Mouse (Mus musculus) G1E (cell line): Measurements from ENCODE around the gene Gm28230. TPM values are rescaled to one million over a fixed set of nuclear protein-coding genes. Genes with fewer than 3 reads are reported as not detected.

Source experiments
- ATAC-seq: 2 replicates; pipeline ENCODE4 v1.8.0; 2016; ENCODE audit warnings: mild to moderate bottlenecking; ENCODE audit not compliant: insufficient number of reproducible peaks, poor library complexity, low FRiP score, severe bottlenecking; ENCODE audit errors: extremely low read depth
- DNase-seq: peaks from one replicate; pipeline ENCODE4 v3.0.0; 2012; ENCODE audit warnings: low spot score
- H3K27me3 ChIP-seq: 2 replicates; pipeline ENCODE4 v1.6.1; 2012; ENCODE audit warnings: mild to moderate bottlenecking, low read length, inconsistent platforms; ENCODE audit not compliant: insufficient read depth
- H3K36me3 ChIP-seq: replicated peaks from 2 replicates; pipeline ENCODE3; 2012; ENCODE audit warnings: mild to moderate bottlenecking, inconsistent platforms
- H3K4me1 ChIP-seq: 2 replicates; pipeline ENCODE4 v1.6.1; 2012; ENCODE audit warnings: low read depth, low read length, inconsistent platforms, mixed read lengths; ENCODE audit not compliant: insufficient read depth
- H3K4me3 ChIP-seq: 2 replicates; pipeline ENCODE4 v1.5.1; 2012; ENCODE audit warnings: low read depth, mild to moderate bottlenecking, inconsistent platforms, low read length, moderate library complexity, mixed read lengths
- H3K9me3 ChIP-seq: replicated peaks from 2 replicates; pipeline ENCODE4 v1.6.1; 2012; ENCODE audit warnings: inconsistent platforms
- CTCF ChIP-seq: IDR thresholded peaks from 2 replicates; pipeline ENCODE4 v1.5.1; 2012; ENCODE audit warnings: low read depth, low read length, inconsistent platforms, mixed read lengths
- GATA1 ChIP-seq: IDR thresholded peaks from 2 replicates; pipeline ENCODE4 v1.6.1; 2012; ENCODE audit warnings: borderline replicate concordance, low read length, inconsistent platforms, mixed read lengths
- GATA2 ChIP-seq: IDR thresholded peaks from 2 replicates; pipeline ENCODE4 v1.6.1; 2012; ENCODE audit warnings: low read depth, low read length, inconsistent platforms, borderline replicate concordance
- POLR2AphosphoS5 ChIP-seq: IDR thresholded peaks from 2 replicates; pipeline ENCODE4 v1.6.1; 2012; ENCODE audit warnings: low read depth, low read length, inconsistent platforms; ENCODE audit not compliant: insufficient replicate concordance
- TAL1 ChIP-seq: conservative IDR thresholded peaks from 2 replicates; pipeline ENCODE4 v1.6.1; 2012; ENCODE audit warnings: low read depth, low read length, inconsistent platforms, mixed read lengths
- polyA plus RNA-seq: library from polyadenylated mRNA; stranded (reverse); fragments of >175 nt; gene quantifications from 2 replicates; pipeline ENCODE4 v1.2.3, GENCODE M21; 2012
- total RNA-seq, 2 experiments: library from RNA; stranded (forward) in 1 of 2; stranded (reverse) in 1 of 2; fragments of 200-1000 nt in 1 of 2; fragments of >200 nt in 1 of 2; fragmentation: Nextera tagmentation in 1 of 2; gene quantifications; 2 replicates each; pipeline ENCODE4 v1.2.3; 2014 to 2017

Gene Gm28230
- total and polyA plus RNA-seq, 3 experiments, result 0.33 to 1.2 (median 0.55) TPM

DNA sequence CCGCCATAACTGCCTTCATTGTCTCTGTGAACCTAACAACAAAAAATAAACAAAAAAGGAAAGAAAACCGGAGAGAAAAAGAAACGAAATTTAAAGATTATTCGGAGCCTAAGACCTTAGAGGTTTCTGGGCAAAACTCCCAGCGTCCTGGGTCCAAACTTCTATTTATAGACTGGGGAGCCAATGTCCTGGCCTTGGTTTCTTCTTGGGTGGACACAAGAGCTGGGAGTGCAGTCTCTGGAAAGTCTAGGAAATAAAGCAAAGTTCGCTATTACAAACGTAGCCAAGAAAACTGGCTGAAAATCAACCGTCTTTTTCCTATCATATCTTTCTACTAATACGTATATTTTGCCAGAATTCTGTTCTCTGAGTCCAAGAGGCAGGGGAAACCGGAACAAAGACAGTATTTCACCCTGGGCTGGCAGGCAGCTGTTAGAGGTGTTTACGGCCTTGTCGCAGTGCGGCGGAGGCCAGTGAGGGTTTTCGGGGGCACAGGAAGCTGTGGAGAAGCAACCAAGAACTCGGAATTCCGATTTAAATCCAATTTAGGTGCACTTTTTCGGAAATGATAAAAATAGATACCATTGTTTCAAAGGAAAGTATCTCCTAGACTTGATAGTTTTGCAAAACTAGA, 12.3 kb upstream of the Gm28230 start:
- TF ChIP-seq CTCF (no peak), GATA1 (no peak), TAL1 (no peak), GATA2 (no peak), POLR2AphosphoS5 (no peak)
- no peaks in the 10 kb centered on the region for H3K9me3 ChIP-seq
- peaks cover 33% of the 10 kb centered on the region for H3K27me3 ChIP-seq
- H3K4me3 ChIP-seq, result no peak overlapping the region
- ATAC-seq (no peak), DNase-seq (no peak)
- H3K36me3 ChIP-seq, result no peaks in the 10 kb centered on the region
- H3K4me1 ChIP-seq, result peaks cover 13% of the 10 kb centered on the region

DNA sequence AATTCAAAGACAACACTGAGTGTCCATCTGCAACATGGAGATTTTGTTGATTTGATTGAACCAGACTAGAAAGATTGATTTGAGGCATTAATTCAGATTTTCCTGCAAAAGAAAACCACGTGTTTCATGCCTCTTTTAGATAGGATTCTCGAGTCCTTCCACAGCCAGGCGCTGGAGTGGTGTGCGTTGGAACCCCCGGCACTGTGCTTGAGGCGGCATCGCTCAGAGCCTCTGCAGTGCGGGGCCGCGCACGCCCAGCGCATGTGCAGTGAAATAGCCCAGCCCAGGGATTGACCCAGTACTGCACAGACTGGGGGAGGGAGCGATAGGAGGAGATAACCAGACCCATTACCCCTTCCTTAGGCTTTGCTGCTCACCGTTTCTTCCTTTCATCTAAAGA, 11.6 kb upstream of the Gm28230 start:
- ATAC-seq, result no peak
- no peaks in the 10 kb centered on the region for H3K9me3 ChIP-seq
- H3K27me3 ChIP-seq, result peaks cover 35% of the 10 kb centered on the region
- TF ChIP-seq POLR2AphosphoS5 (no peak), GATA2 (no peak), TAL1 (no peak), GATA1 (no peak), CTCF (no peak)
- peaks cover 13% of the 10 kb centered on the region for H3K4me1 ChIP-seq
- H3K36me3 ChIP-seq, result no peaks in the 10 kb centered on the region
- H3K4me3 ChIP-seq, result no peak overlapping the region; the same call in 1 of the 2 replicates
- DNase-seq, result no peak

DNA sequence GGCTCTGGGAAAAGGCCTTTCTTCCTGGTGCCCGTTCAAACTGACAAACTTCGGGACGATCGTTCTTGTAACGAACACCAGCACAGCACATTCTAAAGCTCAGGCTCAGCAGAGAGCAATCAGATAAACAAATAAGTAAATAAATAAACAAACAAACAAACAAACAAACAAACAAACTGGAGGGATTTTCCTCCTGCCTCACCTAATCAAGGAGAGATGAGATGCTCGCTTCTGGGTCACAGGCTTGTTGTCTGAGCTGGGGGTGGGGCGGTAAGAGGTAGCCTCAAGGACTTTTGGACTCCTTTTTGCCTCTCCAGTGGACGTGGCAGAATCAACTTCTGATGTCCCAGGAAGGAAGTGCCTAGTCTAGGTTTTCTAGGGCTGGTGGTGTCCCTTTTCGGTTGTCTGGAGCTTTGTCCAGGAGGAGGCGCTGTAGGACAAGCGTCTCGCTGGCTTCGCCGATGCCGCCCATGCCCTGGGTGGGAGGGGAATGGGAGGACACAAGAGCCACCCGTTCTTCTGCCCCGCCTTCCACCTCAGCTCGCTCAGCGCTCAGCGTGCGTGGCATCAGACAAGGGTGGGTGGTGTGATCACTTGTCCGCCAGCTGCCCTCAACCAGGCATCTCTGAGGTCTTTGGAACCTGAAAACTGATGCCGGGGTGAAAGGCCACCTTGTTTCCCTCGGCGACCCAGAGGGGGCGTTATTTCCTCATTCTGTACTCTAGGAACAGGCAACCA, 10.9 kb upstream of the Gm28230 start:
- DNase-seq (peak; percentile 86), ATAC-seq (peak; percentile 80)
- Histone ChIP-seq H3K4me3 (peak overlapping the region; percentile 69), H3K36me3 (no peaks in the 10 kb centered on the region), H3K9me3 (no peaks in the 10 kb centered on the region), H3K27me3 (peaks cover 32% of the 10 kb centered on the region), H3K4me1 (peaks cover 13% of the 10 kb centered on the region)
- TF ChIP-seq POLR2AphosphoS5 (no peak), GATA2 (no peak), GATA1 (no peak), CTCF (peak; percentile 54), TAL1 (no peak)

DNA sequence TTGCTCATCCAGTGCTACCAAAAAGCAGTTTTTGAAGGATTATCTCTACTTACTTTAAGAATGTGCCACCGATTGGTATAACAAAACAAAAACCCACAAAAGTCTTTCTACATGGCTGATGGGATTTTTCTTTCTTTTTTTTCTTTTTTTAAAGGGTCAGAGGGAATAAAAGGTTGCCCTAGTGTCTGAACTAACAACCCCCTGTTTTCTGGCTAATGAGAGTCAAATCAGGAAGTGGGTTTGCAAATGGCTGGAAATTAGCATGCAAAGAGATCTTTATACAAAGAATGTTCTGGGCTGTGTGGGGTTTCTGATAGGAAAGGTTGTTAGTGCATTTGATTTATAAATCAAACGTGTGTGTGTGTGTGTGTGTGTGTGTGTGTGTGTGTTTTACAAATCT, 6.1 kb upstream of the Gm28230 start:
- no peak for ATAC-seq
- peaks cover 34% of the 10 kb centered on the region for H3K27me3 ChIP-seq
- TF ChIP-seq TAL1, result no peak
- TF ChIP-seq CTCF, result no peak
- TF ChIP-seq GATA1, result no peak
- no peak for TF ChIP-seq POLR2AphosphoS5
- TF ChIP-seq GATA2, result no peak

DNA sequence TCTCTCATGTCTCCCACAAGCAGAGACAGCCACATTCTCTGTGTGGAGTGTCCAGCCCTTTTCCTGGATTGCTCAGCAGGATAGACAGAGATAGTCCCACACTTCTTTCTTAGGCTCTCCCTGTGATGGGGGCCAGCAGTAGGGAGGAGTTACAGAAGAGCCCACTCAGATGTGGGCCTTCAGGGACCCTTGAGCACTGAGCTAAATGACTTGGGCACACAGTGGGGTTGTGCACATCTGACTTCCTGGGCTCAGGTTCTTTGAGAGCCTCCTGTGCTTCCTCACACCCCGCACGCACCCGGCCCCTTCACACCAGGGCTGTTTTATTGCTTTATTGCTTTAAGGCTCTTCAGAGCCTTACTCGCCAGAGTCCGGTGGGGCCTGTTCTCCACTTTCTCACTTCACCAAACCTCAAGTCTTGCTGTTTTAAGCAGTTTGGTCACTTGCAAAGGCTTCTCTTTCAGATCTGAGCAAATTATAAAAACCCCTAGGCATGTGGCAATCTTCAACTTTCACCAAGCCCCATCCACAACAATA, 5.5 kb upstream of the Gm28230 start:
- no peak for ATAC-seq
- TF ChIP-seq POLR2AphosphoS5 (no peak), GATA2 (no peak), GATA1 (no peak), CTCF (no peak), TAL1 (no peak)
- H3K36me3 ChIP-seq, result no peaks in the 10 kb centered on the region
- peaks cover 7% of the 10 kb centered on the region for H3K4me1 ChIP-seq
- peaks cover 37% of the 10 kb centered on the region for H3K27me3 ChIP-seq
- no peak for DNase-seq
- H3K4me3 ChIP-seq, result no peak overlapping the region
- no peaks in the 10 kb centered on the region for H3K9me3 ChIP-seq

More for the DNA sequence above, 6.1 kb upstream of the Gm28230 start:
- Histone ChIP-seq H3K36me3 (no peaks in the 10 kb centered on the region), H3K4me1 (peaks cover 12% of the 10 kb centered on the region), H3K9me3 (no peaks in the 10 kb centered on the region), H3K4me3 (no peak overlapping the region)
- no peak for DNase-seq

DNA sequence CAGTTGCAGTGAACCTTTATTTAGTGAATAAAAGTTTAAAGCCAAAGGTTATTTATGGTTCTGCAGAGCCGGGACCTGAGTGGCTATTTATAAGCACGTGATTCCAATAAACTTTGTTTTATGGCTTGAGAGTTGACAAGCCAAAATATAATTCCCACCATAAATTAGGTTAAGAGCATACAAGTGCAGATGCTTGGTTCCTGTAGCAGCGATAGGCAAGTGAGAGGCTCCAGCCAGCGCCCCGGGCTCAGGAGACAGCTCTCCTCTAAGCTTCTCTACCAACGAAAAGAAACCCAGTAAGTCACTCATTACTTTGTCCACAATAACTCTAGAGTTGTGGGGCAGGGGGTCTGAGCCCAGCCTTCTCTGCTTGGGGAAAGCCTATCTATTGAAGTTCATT, 4.6 kb upstream of the Gm28230 start:
- Histone ChIP-seq H3K36me3 (no peaks in the 10 kb centered on the region), H3K27me3 (peaks cover 40% of the 10 kb centered on the region), H3K4me3 (no peak overlapping the region), H3K4me1 (0 out of 2 replicates have a peak, but pooled peaks cover 2% of the 10 kb centered on the region), H3K9me3 (no peaks in the 10 kb centered on the region)
- DNase-seq, result no peak
- TF ChIP-seq GATA1 (no peak), GATA2 (no peak), POLR2AphosphoS5 (no peak), CTCF (no peak), TAL1 (no peak)
- ATAC-seq, result no peak
